22 mouse cellular contexts compared by ENCODE assay signal in the genomic region with DNA sequence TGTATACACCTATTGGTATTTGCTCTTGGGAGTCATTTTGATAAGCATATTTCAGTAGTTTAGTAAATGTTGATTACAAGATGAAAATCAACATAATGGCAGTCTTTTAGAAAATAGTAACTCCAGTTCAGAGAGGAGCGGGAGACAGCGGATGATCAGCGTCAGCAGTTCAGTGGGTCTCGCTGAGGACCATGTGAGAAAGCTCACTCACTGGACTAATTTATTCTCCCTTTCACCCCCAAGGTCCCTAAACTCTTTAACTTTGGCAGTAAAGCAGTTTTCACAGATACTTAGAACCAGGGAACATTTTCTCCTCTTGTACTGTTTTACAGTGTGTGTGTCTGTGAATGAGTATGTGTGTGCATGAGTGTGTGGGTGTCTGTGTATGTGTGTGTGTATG.
DNase-seq lines count a peak whose midpoint lies in the region; ATAC-seq and TF ChIP-seq lines count a peak whose summit lies in the region.
"Had no signal": no experiment of that assay in that cellular context is flagged by ENCODE, and none has a peak within 500 bp of the region (broad histone marks: within the 10 kb centered on the region; RNA-seq: fewer than 3 reads in every experiment).

No protein-coding gene starts in this region.

- H3K36me3 ChIP-seq in kidney, embryonic 15.5 days: no peaks in the 10 kb centered on the region
- no peaks in the 10 kb centered on the region for H3K36me3 ChIP-seq in kidney, adult 2 months (ENCODE audit: control insufficient read depth, insufficient read depth, low read length)
- H3K36me3 ChIP-seq in lung, embryonic 14.5 days (ENCODE audit: insufficient read depth): no peaks in the 10 kb centered on the region
- H3K36me3 ChIP-seq: embryonic facial prominence, embryonic 13.5 days; embryonic facial prominence, embryonic 15.5 days; forebrain, embryonic 10.5 days; forebrain, embryonic 12.5 days had no signal

- H3K4me3 ChIP-seq in kidney, embryonic 15.5 days (replicated peaks): no peak overlapping the region
- H3K4me3 ChIP-seq in kidney, adult 2 months (ENCODE audit: insufficient read depth, low read depth, low read length): no peak overlapping the region
- no peak overlapping the region for H3K4me3 ChIP-seq in lung, embryonic 14.5 days (ENCODE audit: low read depth, low read length)
- H3K4me3 ChIP-seq: embryonic facial prominence, embryonic 13.5 days; embryonic facial prominence, embryonic 15.5 days; erythroblast, embryonic 14.5 days; forebrain, embryonic 10.5 days; forebrain, embryonic 12.5 days had no signal

- TF ChIP-seq POLR2A in kidney, adult 2 months (IDR thresholded peaks at IDR 0.05; ENCODE audit: low read depth, low read length): no peak

- H3K4me1 ChIP-seq in kidney, embryonic 15.5 days: peaks cover 14% of the 10 kb centered on the region
- H3K4me1 ChIP-seq in kidney, adult 2 months (ENCODE audit: control insufficient read depth, insufficient read depth, low read length): no peaks in the 10 kb centered on the region
- H3K4me1 ChIP-seq in lung, embryonic 14.5 days (ENCODE audit: insufficient read depth): no peaks in the 10 kb centered on the region
- H3K4me1 ChIP-seq: embryonic facial prominence, embryonic 15.5 days; forebrain, embryonic 10.5 days; forebrain, embryonic 12.5 days had no signal

- TF ChIP-seq CTCF in kidney, adult 2 months (conservative IDR thresholded peaks at IDR 0.05; ENCODE audit: insufficient read depth, insufficient read length, low read depth, low read length): no peak
- no peak for TF ChIP-seq CTCF in lung, embryonic 14.5 days (IDR thresholded peaks at IDR 0.05; ENCODE audit: low read depth)

- H3K9ac ChIP-seq in kidney, embryonic 15.5 days: no peak overlapping the region
- H3K9ac ChIP-seq in lung, embryonic 14.5 days: no peak overlapping the region
- H3K9ac ChIP-seq: embryonic facial prominence, embryonic 13.5 days; embryonic facial prominence, embryonic 15.5 days; forebrain, embryonic 12.5 days had no signal

- ATAC-seq in kidney, embryonic 15.5 days (replicated peaks; ENCODE audit: low FRiP score): peak; percentile 64; the same call in 1 of the 2 replicates
- no peak for ATAC-seq in lung, embryonic 14.5 days (ENCODE audit: insufficient read depth)
- ATAC-seq: forebrain, embryonic 14.5 days had no signal

- no peak overlapping the region for H3K4me2 ChIP-seq in kidney, embryonic 15.5 days
- no peak overlapping the region for H3K4me2 ChIP-seq in lung, embryonic 14.5 days
- H3K4me2 ChIP-seq: embryonic facial prominence, embryonic 13.5 days; embryonic facial prominence, embryonic 15.5 days; forebrain, embryonic 12.5 days had no signal

- DNase-seq in kidney, adult 2 months: no peak
- DNase-seq in kidney, postnatal 10 days: peak; percentile 12
- no peak for DNase-seq in kidney, postnatal 36 days
- DNase-seq in lung, embryonic 14.5 days: peak; percentile 16
- DNase-seq in lung, postnatal 25 days (ENCODE audit: low spot score): no peak
- DNase-seq: adrenal gland, adult 2 months; adrenal gland, postnatal 10 days; adrenal gland, postnatal 25 days; cerebellum, adult 11 months; cerebellum, adult 18-20 months; cerebellum, adult 8-10 months; cerebellum, adult 9-11 months; cerebellum, postnatal 14 days; cerebellum, postnatal 36 days; embryo, embryonic 11 days had no signal

- peak overlapping the region; percentile 61 for H3K27ac ChIP-seq in kidney, embryonic 15.5 days
- no peak overlapping the region for H3K27ac ChIP-seq in kidney, adult 2 months (ENCODE audit: insufficient read depth, low read depth, low read length)
- no peak overlapping the region for H3K27ac ChIP-seq in lung, embryonic 14.5 days (ENCODE audit: low read depth)
- H3K27ac ChIP-seq: embryonic facial prominence, embryonic 13.5 days; embryonic facial prominence, embryonic 15.5 days; forebrain, embryonic 10.5 days; forebrain, embryonic 12.5 days had no signal

- H3K9me3 ChIP-seq in kidney, embryonic 15.5 days (replicated peaks): no peaks in the 10 kb centered on the region
- H3K9me3 ChIP-seq in lung, embryonic 14.5 days (ENCODE audit: low read depth, low read length): no peaks in the 10 kb centered on the region
- H3K9me3 ChIP-seq: embryonic facial prominence, embryonic 13.5 days; embryonic facial prominence, embryonic 15.5 days; forebrain, embryonic 10.5 days; forebrain, embryonic 12.5 days had no signal

- 40% methylated on average over 4 of the region's 4 CpGs for WGBS in kidney, embryonic 15.5 days
- 75% methylated on average over 4 of the region's 4 CpGs for WGBS in kidney, adult 2 months
- WGBS in lung, embryonic 14.5 days: 77% methylated on average over 4 of the region's 4 CpGs

- H3K27me3 ChIP-seq in kidney, embryonic 15.5 days: no peaks in the 10 kb centered on the region
- no peaks in the 10 kb centered on the region for H3K27me3 ChIP-seq in kidney, adult 2 months (replicated peaks; ENCODE audit: control insufficient read depth, insufficient read depth, low read length)
- no peaks in the 10 kb centered on the region for H3K27me3 ChIP-seq in lung, embryonic 14.5 days (ENCODE audit: insufficient read depth, low read length)
- H3K27me3 ChIP-seq: embryonic facial prominence, embryonic 13.5 days; embryonic facial prominence, embryonic 15.5 days; forebrain, embryonic 12.5 days had no signal

Comparison
In these comparisons a context has a peak if more than half of its experiments do, and no peak if none do; other contexts are left out.
1. DNase-seq: peak in kidney, postnatal 10 days (single experiment) and lung, embryonic 14.5 days (single experiment); none in kidney, adult 2 months (single experiment), kidney, postnatal 36 days (0 of 2) and lung, postnatal 25 days (single experiment).